Mouse (Mus musculus): ENCODE data around the gene Ccnc.

DNA sequence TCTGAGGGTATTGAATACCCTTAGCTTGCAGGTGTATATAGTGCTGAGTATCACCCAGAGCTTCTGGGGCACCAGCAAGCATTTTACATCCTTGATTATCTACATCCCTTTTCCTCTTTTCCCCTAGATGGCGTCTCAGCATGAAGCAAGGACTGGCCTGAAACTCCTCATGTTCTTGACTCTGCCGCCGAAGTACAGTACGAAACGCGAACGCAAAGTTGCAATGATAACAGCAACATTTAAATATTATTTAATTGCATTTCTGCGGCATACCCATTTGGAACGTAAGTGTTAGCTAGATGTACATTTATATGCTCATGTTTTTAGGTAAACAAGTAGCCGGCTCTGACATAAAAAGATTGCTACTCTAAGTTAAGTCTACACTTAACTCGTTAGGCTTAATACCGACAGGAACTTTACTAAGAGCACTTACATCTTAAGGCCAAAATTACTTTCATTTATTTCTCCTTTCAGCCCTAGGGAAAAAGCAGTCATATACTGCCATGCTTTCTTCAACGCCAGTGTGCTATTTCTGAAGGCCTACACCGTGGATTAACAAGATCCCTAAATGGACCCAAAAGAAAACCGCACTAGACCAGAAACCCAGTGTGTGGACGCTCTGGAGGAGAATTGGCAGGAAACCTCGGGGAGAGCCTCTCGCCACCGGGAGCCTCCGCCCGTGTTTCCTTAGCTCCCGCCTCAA, 438 bp upstream of the Ccnc start:
- TF ChIP-seq POLR2AphosphoS2 (IDR thresholded peaks at IDR 0.05; ENCODE audit: insufficient read length, low read depth) (no peak), POLR2A (IDR thresholded peaks at IDR 0.05; ENCODE audit: insufficient read length, low read depth) (no peak), USF1 (IDR thresholded peaks at IDR 0.05; ENCODE audit: low read depth) (no peak), TCF12 (IDR thresholded peaks at IDR 0.05; ENCODE audit: insufficient read depth, poor library complexity, severe bottlenecking) (no peak)
